Mouse (Mus musculus) adrenal gland, adult (tissue): ENCODE measurements at regions not wholly inside any gene's neighbourhood (a gene's known extent, or its start where the extent isn't known, plus 50 kb on each side); places are given as distances from the start of the nearest gene placed in this dataset.

Experiments used
- DNase-seq, 2 experiments: peaks; one replicate each; pipeline ENCODE4 v3.0.0; 2022 to 2023; ENCODE audit warnings: low spot score in 1 of 2; ENCODE audit not compliant: inconsistent age in 2 of 2

DNA sequence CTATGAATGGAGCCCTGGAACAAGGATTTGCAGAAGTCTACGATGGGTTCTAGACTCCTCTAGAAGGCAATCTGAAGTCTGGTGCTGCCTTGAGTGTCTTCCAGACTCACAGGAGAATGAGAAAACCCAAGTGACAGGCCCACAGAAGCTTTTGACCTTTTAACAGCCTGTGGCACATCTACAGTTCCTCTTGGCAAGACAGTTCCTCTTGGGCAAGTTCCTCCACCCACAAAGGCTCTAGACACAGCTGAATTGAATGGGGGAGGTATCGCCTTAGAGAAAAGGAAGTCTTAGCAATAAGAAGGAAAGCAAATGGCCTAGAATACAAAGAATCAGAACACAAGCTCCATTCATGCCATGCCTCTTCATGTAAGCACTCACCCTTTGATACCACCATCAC is 1402.3 kb upstream of the Lrrc6 start:
- DNase-seq, result peak in 1 of 2 experiments; percentile 50

DNA sequence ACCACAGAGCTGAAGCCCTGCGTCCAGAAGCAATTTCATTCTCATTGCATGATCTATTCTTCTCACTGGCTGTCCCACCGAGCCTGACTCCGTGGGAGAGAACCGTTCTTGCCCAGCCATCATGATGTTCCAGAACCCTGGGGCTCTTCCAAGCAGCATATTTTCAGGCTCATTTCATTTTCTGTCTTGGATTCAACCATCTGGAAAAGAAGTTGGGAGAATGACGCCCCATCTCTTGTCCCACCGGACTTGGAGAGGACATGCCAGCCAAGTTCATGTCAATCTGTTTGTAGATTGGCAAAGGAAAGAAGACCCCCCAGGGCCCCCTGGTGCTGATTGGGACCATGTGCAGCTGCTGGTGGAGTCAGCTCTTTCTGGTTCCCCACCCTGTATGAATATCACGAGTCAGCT is 1400.5 kb upstream of the Lrrc6 start:
- DNase-seq, result no peak

DNA sequence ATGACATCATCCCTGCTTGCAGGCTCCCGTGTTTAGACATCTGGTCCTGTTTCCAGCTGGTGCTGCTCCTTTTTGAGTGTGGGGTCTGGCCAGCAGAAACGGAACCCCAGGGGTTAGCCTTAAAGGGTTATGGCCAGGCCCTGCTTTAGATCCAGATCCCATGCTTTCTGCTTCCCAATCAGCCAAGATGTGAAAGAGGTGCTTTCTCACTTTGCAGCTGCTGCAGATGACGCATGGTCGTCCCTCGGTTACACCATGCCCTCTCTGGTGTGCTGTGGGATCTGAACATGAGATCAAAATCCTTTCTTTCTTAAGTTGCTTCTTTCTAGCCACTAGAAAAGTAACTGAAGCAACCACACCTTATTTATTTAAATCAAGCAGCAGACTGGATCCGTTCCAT is 1399.1 kb upstream of the Lrrc6 start:
- DNase-seq, result peak in 1 of 2 experiments; percentile 74

GRCm38 (mm10) chr15:67898959-67899403 is 1398.3 kb upstream of the Lrrc6 start:
- DNase-seq, result peak; percentile 75 to 96

GRCm38 (mm10) chr15:67892066-67892465 is 1391.4 kb upstream of the Lrrc6 start:
- no peak for DNase-seq

DNA sequence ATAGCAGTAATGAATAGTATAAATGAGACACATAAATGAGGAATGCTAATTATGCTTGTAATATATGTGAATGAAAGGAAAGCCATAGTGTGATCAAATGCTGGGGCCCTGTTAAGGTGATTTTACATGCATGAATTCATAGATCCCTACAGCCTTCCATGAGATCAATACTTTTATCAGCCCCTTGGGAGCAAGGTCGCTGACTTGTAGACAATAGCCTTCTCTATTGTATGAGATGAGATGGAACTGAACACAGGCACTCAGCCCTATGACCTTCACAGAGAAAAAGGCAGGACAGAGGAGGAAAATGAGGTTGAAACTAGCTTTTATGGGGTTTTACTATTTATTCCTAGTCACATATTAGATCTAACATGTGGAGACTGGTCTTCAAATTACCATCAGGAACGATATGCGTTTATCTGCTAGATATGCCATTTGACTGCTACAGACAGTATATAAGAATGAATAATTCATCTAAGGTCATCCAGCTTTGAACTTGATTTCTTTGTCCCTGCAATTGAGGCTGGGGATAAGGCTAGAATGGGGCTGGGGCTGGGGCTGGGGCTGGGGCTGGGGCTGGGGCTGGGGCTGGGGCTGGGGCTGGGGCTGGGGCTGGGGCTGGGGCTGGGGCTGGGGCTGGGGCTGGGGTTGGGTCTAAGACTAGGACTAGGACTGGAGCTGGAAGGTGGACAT is 1390.0 kb upstream of the Lrrc6 start:
- no peak for DNase-seq

GRCm38 (mm10) chr15:67888548-67888947 is 1387.8 kb upstream of the Lrrc6 start:
- no peak for DNase-seq

- DNase-seq, result no peak
These were observed 1354.6 kb upstream of the Lrrc6 start for GRCm38 (mm10) chr15:67855291-67855690.

- DNase-seq, result no peak
These were observed 1349.4 kb upstream of the Lrrc6 start for GRCm38 (mm10) chr15:67850118-67850517.

GRCm38 (mm10) chr15:67845707-67846106 is 1345.0 kb upstream of the Lrrc6 start:
- no peak for DNase-seq

DNA sequence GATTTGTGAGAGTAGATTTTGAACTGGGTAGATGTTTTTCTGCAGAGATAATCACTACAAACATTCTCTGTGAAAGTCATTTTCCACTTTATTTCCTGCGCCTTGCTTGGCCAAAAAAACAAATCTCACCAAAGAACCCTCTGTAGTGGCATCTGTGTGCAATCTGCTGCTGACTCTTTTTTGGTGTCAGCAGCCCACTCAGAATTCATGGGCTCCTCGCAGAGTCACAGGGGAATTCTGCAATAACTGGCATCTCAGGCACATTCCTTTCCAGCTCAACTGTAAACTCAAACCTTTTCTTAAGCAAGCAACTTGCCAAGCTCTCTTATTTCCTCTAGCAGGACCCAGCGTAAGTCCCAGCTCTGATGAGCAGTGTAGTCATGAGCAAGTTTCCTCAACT is 1340.0 kb upstream of the Lrrc6 start:
- DNase-seq, result no peak

DNA sequence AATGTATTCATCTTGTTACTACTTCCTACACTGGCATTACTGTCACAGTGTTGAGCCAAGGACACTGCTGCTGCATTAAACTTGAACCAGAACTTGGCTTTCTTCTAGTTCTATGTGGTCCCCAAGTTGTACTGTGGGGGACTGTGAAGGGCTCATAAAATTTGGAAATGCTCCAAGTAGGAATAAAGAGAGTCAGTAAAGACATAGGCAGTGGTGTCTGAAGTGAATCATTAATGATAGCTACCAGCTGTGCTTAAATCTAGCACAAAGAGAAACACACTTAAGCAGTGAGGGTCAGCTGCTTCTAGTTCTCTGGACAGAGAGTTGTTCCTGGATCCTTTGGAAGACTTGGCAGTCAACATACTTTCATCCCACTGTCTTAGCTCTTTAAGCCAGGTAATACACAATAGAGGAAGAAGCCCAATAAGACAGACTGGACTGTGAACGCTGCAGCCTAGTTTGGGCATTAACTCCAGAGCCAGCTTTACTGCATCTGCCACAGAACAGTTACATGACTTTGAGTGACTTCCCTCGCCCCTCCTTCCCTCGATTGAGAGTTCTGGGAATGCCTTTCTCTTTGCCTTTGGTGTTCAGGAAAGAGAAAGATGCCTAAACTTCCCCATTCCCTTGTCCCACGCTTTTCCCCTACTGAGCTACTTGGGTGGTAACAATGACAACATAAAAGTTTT is 1325.2 kb upstream of the Lrrc6 start:
- no peak for DNase-seq

DNA sequence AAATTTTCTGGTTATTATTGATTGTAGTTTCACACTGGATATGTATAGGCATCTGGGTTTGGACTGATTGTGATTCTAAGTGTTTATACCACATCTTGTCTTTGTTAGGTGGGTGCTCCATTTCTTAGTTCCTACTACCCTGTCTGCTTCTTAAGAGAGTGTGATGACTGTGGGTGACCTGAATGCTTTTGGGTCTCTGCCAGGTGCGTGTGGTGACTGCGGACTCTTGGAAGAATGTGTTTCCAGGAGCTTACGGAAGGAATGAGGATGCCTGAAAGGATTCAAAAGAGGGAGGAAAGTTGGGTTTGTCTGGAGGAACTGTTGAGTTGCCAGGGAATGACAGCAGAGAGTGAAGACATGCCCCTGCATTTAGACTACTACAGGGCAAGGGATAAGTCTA is 1322.5 kb upstream of the Lrrc6 start:
- no peak for DNase-seq

DNA sequence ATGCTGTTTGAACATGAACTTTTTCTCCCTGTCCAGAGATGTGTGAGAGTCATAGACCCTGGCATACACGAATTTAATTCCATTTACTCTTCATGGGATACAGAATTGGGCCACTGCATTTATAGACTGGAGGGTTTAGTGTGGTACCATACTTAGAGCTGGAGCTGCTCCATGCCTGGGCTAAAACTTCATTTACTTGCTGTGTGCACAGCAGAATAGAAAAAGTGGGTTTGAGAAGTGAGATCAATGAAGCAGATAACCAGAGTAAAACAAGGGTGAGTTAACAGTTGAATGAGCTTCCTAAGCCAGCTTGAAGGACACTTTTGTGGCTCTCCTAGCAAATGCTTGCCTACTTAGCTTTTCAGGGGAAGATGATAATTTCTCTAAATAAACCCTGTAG is 1299.2 kb upstream of the Lrrc6 start:
- no peak for DNase-seq

DNA sequence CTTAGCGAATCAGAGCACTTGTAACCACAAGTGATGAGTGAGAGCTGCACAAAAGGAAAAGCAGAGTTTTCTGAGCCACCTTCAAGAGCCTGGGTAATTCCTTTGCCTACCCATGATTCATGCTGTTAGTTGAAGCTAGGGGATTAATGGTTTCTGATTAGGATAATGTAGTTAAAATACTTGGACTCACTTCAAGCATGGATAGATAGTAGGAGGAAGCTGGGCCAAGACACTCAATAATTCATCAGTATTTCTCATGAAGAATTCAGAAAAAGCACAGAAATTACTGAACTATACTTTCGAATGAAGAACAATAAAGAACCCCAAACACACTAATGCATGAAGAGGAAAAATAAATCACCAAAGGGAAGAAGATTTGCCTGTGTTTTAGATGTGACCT is 1294.9 kb upstream of the Lrrc6 start:
- no peak for DNase-seq

- DNase-seq, result peak in 1 of 2 experiments; percentile 33
These were observed 1292.1 kb upstream of the Lrrc6 start for GRCm38 (mm10) chr15:67792822-67793221.

- DNase-seq, result no peak
These were observed 1287.9 kb upstream of the Lrrc6 start for GRCm38 (mm10) chr15:67788587-67788986.

DNA sequence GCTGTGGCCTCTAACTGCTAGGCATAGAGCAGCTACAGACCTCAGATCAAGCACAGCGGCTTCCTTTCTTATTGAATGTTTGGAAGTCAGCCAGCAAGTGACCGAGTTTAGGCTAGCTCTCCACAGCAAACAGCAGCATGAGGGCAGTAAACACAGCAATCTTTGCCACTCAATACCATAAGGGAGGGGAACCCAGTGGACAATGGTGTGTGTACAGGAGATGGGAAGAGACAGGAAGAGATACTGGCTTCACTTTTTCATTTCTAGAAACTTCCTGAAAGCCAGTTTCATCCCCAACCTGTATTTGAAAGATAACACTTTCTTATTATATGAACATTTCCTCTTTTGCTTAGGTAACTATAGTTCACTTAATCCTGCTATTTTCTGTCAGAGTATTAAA is 1284.9 kb upstream of the Lrrc6 start:
- no peak for DNase-seq

DNA sequence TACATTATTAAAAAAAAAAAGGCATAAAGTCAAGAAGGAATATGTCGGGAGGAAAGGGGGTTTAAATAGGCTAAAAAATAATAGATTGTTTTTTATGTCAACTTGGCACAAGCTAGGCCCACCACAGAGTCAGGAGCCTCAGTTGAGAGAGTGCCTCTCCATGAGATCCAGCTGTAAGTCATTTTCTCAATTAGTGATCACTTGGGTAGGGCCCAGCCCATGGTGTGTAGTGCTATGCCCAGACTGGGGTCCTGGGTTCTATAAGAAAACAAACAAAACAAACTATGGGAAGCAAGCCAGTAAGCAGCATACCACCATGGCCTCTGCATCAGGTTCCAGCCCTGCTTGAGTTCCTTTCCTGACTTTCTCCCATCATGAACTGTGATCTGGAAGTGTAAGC is 1283.0 kb upstream of the Lrrc6 start:
- DNase-seq, result no peak

- no peak for DNase-seq
These were observed 1281.8 kb upstream of the Lrrc6 start for GRCm38 (mm10) chr15:67782505-67782904.

DNA sequence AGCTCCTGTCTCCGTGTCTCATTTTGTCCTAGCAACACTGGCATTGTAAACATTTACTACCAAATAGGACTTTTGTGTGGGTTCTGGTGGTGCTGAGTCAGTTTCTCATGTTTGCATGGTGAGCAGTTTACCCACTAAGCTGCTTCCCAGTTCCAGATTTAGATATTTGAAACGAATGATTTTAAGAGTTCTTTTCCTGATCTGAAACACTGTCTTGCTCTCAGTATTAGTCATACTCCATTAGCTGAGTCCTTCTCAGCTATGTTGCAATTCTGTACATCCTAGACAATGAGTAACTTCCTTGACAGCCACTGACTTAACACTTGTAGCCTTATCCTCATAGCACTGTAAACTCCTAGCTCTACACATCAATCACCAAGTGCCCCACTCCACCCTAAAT is 1280.1 kb upstream of the Lrrc6 start:
- DNase-seq, result peak in 1 of 2 experiments; percentile 56

DNA sequence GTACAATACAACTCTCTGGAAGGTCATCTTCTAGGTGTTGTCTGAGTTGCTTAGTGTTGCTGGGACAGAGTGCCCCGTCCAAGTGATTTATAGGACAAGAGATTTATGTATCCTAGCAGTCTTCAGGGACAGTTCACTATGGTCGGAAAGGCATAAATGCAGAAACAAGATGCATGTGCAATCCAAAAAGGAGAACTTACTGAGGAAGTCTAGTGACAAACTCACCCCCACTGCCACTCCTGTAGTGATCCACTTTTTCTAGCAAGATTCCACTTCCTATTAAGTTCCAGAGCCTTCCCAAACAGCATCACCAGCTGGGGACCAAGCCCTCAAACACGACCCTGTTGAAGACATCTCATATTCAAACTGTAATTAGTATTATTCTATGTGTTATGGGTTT is 1266.9 kb upstream of the Lrrc6 start:
- no peak for DNase-seq

DNA sequence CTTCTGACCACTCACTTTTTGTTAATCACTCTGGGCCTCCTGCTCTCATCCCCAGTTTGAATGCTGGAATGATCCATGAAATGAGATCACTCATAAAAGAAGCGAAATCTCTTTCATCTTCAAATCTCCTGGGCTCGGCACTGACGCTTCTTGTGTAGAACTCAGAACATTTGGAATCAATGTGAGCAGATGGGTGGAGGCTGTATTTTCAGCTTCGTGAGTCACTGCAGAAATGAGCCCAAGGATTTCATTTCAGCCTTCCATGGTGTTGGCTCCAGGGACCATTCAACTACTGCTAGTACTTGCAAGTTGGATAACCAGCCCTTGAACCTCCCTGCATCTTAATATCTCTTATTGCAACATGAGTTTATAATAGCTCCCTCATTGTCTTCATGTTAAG is 1258.5 kb upstream of the Lrrc6 start:
- DNase-seq, result peak in 1 of 2 experiments; percentile 19
